Mouse (Mus musculus) left cerebral cortex, postnatal 36 days (tissue): ENCODE measurements at regions not wholly inside any gene's neighbourhood (a gene's known extent, or its start where the extent isn't known, plus 50 kb on each side); places are given as distances from the start of the nearest gene placed in this dataset.

ENCODE experiments used
- DNase-seq, 2 experiments: peaks; one replicate each; pipeline ENCODE4 v3.0.0; 2021 to 2022; ENCODE audit warnings: low spot score in 2 of 2, mixed read lengths in 1 of 2
- intact Hi-C: fragments of 180-260 bp; cut with DNase I; formaldehyde crosslinking; loops from one replicate; pipeline ENCODE4 v1.15.1; 2025

DNA sequence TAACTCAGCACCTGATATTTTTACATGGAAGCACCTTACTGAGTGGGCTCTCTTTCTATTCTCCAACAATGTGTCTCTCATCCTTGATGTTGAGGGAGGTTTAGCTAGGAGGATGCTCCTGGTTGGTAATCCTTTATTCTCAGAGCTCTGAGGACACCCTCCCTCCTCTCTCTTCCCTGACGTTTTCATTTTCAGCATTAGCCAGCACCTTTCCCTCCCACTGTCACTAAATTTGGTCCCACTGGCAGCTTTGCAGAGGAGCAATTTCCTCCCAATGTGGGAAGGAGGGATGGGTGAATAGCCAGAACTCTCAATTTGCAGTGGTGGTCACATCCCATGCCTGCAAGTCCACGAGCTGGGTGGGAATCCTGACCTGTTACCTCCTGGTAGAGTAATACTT is 402.5 kb upstream of the Cdh4 start:
- intact Hi-C loops = no loop called here
- DNase-seq = no peak

DNA sequence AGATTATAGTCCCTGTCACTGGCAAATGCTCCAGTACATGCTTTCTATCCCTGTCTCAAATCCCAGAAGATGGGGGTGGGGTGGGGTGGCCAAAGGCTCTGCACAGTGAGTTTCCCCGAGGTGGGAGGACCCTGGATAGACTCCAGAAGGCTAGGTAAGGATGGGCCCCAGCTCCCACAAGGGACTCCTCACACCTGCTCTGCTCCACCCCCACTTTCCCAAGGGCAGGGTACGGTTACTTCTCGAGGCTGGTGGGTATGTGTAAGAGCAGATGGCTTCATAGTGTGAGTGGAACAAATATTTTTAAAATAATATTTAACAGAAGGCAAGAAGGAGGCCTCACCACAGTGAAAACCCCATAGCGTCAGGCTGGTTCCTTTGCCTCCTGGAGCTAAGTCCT is 398.6 kb upstream of the Cdh4 start:
- intact Hi-C loops = no loop called here
- DNase-seq = peak; percentile 13 to 47

DNA sequence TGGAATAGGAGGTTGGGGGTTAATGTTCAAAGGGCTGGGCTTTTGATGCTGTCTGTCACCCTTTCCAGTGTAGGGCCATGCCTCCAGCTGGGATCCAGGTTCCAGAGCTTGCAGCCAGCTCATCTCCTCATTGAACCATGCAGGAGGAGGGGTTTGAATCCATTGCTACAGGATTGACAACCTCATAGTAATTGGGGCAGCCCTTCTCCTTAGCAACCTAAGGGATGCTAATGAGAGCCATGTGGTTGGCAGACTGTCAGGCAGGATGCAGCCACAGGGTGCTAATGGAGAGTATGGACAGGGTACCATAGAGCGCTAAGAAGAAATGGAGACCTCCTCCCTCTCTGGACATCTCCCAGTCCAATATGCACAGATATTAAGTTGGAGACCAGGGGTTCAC is 396.9 kb upstream of the Cdh4 start:
- intact Hi-C loops = no loop called here
- no peak for DNase-seq

DNA sequence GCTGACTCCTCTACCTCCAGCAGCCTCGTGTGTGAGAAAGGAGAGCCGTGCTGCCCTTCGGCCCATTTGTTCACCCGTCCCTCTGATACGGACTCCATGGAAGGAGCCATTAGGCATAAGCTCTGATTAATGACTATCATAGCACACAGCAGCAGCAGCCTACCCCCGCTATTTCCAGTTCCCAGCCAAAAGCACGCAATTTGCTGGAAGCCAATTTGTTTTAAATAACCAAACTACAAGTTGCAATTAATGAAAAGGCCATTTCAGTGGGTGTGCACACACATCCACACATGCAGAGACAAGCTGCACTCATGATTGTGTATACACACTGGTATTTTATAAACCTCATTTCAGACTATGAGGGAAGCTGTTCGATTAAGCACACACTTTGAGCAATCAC is 387.8 kb upstream of the Cdh4 start:
- no peak for DNase-seq

DNA sequence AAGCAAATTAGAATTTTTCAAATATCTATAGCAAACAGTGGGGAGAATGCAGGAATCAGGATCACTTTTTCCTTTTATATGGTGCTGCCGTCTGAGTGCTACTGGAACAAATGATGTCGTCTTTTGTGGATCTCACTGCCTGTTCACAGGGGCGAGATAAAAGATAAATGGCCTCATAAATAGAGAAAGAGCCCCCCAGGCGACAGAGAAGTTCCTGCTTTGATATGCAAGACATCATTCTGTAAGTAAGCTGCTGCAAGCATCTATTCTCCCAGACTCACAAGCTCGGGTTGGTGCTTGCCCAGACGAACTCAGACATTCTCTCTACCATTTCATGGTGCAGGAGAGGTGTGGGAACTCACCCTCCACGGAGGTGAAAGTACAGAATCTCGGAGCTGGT is 377.6 kb upstream of the Cdh4 start:
- intact Hi-C loops = no loop called here
- no peak for DNase-seq

More for the DNA sequence above, 387.8 kb upstream of the Cdh4 start:
- intact Hi-C loops = no loop called here

DNA sequence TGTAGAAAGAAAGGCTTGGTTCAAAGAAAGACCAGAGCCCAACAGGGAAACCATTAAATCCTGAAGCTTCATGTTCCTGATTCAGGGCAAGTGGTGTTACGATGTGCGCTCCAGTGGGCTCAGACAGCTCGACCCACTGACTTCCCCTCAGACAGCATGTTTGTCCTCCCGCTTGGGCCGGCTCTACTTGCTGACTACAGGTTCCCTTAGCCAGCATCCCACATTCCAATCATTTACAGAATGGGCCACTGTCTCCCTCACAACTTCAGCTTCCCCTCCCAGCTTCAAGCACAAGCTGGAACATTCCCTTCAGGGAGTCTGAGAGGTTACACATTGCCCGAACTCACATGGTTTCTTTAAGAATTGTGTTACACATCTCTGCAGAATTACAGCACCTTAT is 372.7 kb upstream of the Cdh4 start:
- DNase-seq = no peak
- intact Hi-C loops = no loop called here

DNA sequence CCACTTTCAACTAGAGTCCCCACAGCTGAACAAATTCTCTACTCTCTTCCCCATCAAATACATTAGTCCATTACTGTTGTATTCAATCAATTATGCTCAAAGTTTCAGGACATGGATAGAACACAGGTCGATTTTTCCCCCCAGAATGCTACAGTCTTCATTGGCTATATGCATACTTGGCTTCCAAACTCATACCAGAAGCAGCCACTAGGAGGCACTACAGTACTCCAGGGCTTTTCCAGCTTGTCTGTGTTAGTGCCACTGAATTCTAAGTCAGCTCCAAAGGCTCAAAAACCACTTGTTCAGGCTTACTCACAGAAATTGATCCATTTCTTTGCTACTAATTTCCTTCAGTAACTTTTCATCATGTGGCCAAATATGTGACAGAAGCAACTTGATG is 371.9 kb upstream of the Cdh4 start:
- no peak for DNase-seq
- intact Hi-C loops = no loop called here

DNA sequence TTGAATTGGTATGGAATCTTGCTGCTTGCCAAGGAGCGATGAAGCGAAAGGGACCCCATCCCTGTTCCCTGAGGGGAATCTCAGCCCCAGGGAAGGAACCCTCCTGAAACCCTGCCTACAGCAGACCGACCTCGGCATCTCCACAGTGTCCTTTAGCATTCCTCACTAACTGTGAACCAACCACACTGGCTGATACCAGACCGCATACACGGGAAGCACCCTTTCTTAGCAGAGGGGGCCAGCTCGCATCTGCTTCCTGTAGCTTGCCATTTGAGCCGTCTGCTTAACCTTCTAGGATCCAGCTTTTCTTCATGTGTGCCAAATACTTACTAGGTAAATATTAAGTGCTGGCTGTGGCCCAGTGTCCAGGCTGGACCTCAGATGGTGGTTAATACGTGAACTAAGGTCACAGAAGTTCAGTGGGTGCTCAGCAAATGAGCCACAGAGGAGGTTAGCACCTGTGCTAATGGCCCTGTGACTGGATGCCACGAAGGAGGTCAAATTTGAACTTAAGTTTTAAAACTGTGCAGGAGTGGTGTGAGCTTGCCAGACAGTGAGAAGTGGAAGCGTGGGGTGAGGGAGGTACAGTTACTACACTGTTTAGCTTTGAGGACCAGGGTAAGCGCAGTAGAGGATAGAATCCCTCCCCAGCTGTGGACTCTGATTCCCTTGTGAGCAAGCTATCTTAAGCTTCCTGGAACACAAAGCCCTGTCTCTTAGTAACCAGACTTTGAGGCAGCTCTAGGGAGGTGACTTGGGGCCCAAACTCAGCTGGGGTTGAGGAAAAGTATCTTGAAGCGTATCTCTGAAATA is 361.6 kb upstream of the Cdh4 start:
- DNase-seq = no peak
- intact Hi-C loops = no loop called here

DNA sequence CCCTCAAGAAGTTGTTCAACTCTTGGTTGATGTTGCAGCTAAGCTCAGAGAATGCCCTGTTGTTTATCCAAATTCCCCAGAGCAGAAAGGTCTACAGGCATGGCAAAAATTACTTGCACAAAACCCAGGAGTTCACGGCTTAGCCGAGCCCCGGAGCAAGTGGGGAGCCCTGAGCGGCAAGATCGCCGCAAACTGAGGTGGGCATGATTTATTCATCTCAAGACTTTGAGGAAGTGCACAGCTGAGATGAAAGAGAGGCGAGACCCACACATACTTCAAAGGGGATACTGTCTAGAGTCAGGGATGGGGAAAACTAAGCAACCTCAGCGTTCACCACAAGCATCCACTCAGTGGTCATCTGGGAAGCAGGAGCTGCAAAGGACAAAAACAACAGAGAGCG is 355.3 kb upstream of the Cdh4 start:
- DNase-seq = no peak
- intact Hi-C loops = no loop called here

DNA sequence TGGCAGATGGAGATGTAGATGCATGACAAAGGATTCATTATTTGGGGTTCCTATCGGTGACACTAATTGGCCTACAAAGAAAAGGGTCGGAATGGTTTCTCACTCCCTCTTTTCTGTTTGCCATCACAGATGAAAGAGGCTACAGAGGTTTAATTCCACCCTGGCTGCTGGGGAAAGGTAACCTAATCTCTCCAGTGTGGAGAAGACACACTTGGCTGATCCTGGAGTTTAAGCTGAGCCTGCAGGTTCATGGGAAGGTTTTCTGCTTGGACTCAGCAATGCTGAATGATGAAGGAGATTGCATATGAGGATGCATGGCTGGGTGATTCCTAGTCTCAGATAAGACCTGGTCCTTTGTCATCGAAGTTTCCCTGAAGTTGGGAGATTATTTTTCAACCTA is 350.8 kb upstream of the Cdh4 start:
- DNase-seq = no peak
- intact Hi-C loops = no loop called here

DNA sequence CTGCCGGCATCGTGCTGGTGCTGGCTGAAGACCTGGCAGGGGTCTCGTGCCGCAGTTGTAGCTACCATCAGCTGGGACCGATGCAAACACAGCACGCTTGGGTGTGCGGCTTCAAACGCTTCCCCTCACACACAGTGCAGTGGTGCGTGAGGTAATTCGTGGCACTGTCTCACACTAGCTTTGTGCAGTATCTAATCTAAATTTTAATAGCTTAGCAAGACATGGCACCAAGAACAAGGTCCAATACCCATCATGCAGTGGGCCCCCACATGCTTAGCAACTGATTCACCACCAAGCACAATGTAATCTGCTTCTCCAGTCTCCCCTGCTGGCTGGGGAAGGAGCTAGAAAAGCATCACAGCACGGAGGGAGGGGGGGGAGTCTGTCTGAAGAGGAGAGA is 348.2 kb upstream of the Cdh4 start:
- intact Hi-C loops = no loop called here
- peak in 1 of 2 experiments; percentile 6 for DNase-seq

DNA sequence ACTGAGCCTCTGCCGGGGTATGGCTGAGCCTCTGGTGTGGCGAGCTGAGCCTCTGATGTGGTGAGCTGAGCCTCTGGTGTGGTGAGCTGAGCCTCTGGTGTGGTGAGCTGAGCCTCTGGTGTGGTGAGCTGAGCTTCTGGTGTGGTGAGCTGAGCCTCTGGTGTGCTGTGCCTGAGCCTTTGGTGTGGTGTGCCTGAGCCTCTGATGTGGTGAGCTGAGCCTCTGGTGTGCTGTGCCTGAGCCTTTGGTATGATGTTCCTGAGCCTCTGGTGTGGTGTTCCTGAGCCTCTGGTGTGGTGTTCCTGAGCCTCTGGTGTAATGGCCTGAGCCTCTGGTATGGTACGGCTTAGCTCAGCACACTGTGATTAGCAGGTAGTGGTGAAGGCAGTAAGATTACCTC is 346.2 kb upstream of the Cdh4 start:
- intact Hi-C loops = no loop called here
- DNase-seq = no peak

DNA sequence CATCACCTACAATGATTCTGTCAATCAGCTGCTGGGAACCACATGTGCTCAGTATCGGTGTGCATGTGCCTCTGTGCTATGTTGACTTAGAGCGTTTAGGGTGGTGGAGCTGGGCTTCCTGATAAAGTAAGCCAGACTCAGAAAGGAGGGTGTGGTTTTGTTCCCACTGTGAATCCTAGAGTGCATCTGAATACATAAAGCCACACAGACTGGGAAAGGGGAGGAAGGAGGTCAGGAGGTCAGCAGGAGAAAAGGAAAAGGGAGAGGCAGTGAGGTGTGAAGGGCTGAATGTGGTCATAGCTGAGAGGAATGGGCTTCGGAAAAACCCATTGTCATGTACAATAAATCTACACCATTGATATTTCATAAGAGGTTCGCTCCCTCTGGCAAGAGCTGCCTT is 345.4 kb upstream of the Cdh4 start:
- intact Hi-C loops = no loop called here
- no peak for DNase-seq

DNA sequence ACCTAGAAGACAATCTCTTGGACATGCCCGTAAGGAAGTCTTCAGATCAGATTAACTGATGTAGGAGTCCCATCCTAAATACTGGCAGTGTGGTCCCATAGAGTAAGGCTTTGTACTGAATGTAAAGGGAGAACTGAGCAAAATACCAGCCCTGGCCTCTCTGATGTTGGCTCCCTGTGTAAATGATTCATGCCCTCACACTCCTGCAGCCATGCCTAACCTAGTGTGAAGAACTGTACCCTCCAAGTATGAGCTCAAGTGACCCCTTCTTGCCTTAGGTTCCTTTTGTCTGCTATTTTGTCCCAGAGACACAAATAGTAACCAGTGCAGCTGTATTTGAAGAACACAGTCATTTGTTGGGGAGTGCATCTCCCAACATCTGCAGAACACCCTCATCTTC is 342.4 kb upstream of the Cdh4 start:
- no peak for DNase-seq
- intact Hi-C loops = no loop called here

DNA sequence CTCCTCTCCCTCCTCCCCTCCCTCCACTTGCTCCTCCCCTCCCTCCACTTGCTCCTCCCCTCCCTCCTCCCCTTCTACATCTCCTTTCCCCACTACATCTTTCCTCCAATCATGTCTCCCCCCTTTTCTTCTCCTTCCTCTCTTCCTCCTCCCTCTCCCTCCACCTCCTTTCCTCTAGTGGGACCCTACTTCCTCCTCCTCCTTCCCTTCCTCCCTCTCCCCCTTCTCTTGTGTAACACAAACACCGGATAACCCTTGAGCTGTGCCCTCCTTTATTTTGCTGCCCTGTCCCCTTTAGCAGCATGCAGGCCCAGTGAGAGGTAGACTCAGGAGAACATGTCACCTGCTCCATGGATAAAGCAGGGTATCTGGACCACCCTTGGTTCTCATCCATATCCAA is 339.1 kb upstream of the Cdh4 start:
- intact Hi-C loops = no loop called here
- no peak for DNase-seq

DNA sequence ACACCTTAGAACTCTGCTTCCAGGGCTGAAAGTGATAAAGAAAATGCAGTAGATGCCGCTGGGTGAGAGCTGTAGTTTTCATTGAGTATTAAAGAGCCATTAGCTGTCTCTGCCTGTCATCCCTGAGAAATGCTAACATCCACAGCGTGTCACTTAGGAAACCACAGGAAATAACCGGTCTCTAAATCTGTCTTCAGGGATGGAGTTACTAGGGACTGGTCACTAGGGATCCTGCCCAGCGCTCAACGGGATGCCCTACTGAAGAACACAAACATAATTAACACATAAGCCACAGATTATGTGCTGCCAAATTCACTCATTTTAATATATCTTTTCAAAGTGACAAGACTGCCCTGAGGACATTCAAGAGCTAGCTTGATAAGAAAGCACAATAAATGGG is 329.3 kb upstream of the Cdh4 start:
- DNase-seq = no peak
- intact Hi-C loops = no loop called here

DNA sequence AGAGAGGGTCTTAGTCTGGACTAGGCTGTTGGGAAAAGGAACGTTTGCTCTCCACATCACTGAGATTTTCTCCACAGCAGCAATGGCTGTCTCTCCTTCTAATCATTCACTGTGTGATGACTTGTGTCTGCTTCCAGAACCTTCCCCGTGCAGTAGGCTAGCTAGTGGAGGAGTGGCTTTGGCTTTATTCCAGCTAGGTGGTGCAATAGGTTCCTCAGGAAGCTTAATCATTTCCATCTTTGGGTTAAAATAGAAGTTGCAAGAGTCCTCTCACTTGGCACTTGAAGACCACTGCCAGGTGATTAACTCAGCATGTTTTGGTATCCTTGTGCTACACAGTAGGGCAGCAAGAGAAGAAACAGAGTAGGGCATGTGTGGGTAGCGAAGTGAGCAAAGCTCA is 314.2 kb upstream of the Cdh4 start:
- no peak for DNase-seq
- intact Hi-C loops = no loop called here

DNA sequence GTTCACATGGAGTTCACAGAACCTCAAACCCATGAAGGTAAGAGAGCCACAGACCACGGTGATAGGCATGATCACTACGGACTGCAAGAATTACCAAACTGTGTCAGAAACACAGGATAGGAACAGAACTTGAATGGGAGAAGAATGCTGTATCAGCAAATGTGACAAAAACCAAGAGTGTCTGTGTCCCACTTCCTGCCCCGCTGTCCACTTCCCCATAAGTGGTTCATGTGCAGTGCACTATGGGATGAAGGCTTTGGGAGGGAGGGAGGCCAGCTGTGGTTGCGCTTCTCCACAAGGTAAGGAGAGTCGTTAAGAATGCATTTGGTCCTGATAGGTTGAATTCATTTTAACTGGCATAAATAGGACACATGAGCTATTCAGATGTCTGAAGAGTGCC is 313.8 kb upstream of the Cdh4 start:
- intact Hi-C loops = no loop called here
- no peak for DNase-seq

DNA sequence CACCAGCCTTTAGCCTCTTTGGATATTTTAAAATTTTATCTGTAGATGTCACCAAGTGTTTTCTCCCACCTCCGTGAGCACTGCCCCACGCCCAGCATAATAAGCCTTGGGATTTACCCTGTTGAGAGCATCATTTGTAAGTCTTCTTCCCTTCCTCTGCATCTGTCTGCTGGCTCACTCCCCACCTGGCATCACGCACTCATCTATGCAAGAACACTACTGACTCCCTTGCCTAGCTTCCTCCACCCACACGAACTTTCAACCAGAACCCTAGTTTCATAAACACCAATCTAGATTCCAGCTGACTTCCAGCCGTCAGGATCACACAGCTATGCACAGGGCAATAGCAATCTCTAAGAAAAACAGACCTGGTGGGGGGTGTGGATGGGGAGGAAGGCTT is 311.2 kb upstream of the Cdh4 start:
- DNase-seq = peak in 1 of 2 experiments; percentile 9

DNA sequence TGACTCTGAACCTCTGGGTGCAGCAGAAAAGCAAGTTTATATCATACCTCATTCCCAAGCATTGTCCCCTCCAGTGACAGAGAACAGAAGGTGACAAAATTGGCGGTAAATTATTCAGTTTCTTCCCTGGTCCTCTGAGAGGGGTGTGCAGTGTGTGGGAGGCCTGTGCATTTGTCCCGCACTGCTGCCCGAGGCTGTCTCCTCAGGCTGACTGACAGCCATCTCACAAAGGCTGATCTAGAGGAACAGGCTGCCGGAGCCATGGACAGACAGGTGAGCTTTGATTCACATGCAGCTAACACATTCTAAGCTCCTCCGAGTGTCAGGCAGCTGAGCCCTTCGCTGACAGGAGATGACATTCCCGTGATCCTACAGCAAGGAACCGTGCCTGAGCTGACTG is 299.9 kb upstream of the Cdh4 start:
- no peak for DNase-seq
- intact Hi-C loops = no loop called here

More for the DNA sequence above, 311.2 kb upstream of the Cdh4 start:
- intact Hi-C loops = no loop called here

DNA sequence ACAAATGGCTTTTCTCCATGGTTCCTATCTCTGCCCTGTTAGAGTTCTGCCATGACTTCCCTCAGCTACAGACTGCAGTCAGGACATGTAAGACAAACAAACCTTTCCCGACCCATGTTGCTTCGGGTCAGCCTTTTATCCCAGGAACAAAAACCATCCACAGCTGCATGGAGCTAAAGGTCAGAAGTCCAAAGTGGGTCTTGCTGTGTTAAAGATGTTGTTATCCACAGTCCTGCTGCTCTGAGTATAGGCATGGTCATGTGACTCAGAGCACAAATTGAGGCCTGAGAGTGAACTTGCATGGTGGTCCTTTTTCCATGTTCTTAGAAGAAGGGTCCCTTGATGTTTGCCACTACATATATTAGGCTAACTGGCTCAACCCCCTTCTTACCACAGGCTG is 296.5 kb upstream of the Cdh4 start:
- intact Hi-C loops = no loop called here
- DNase-seq = no peak

DNA sequence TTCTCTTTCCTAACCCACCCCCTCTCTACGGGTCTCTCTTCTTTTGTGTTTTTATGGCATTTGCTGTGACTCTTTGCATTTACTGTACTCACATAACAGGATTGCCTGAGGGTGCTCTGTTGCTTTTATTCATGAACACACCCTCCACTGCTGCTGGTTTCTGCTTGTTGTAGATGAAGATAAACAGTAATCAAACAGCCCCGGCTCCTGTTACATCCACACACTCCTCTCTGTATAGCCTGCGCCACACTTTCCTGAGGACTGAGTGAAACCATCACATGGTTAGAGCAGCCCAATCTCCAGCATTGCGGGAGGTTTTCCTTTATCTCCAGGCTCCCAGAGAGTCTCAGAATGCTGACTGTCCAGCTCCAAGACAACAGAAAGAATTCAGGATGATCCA is 296.0 kb upstream of the Cdh4 start:
- intact Hi-C loops = no loop called here
- no peak for DNase-seq
